Comparison of ENCODE assay signal across 14 mouse cellular contexts in the genomic region with DNA sequence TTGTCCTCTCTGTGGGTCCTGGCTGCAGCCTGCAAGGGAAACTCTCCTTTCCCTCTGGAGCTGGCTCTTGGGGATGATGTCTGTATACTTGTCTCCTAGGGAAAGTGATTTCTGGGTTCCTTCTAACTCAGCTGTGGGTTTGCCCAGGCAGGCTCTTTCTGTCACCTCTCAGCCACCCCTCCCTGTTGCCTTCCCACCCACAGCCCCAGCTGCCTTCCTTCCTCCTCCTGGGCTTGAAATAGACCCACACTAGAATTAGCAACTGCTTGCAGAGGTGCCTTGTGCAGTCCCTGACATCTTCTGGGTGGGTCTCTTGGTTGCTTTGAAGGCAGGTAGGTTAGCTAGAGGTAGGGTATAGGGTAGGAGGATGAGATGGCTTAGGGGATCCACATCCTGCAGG.
DNase-seq lines count a peak whose midpoint lies in the region; ATAC-seq lines count a peak whose summit lies in the region.
"Had no signal": no experiment of that assay in that cellular context is flagged by ENCODE, and none has a peak within 500 bp of the region (broad histone marks: within the 10 kb centered on the region; RNA-seq: fewer than 3 reads in every experiment).

No protein-coding gene starts in this region.

- intact Hi-C loops in left cerebral cortex, postnatal 14 days (cut with DNase I) = no loop called here

- peak; percentile 58 to 78; a peak in 3 of 4 replicates for ATAC-seq in hematopoietic stem cell, adult 5-6 weeks (replicated peaks in 1 of 2; ENCODE audit: insufficient read depth in 1 of 2, low FRiP score in 2 of 2, low TSS enrichment in 1 of 2, low read depth in 1 of 2, poor library complexity in 2 of 2, severe bottlenecking in 2 of 2)
- ATAC-seq: liver, postnatal 0 days; midbrain, embryonic 16.5 days; Patski had no signal

- peak; percentile 65 for DNase-seq in layer of hippocampus, adult 11-12 months (ENCODE audit: low spot score)
- no peak for DNase-seq in layer of hippocampus, postnatal 10 days (ENCODE audit: low spot score in 2 of 2)
- peak; percentile 75 to 77 for DNase-seq in left cerebral cortex, postnatal 14 days (ENCODE audit: low spot score in 2 of 2)
- DNase-seq in telencephalon, adult 2 months (ENCODE audit: low read depth, low spot score) = peak; percentile 91
- DNase-seq in kidney, postnatal 4 days = no peak
- no peak for DNase-seq in heart, adult 11 months
- DNase-seq in adrenal gland, adult 18-20 months (ENCODE audit: low spot score in 2 of 2) = no peak
- DNase-seq: cerebellum, postnatal 10 days; gastrocnemius, adult 2 months; heart, postnatal 4 days; liver, postnatal 0 days had no signal

Comparison
In these comparisons a context has a peak if more than half of its experiments do, and no peak if none do; other contexts are left out.
1. DNase-seq: peak in layer of hippocampus, adult 11-12 months (single experiment), left cerebral cortex, postnatal 14 days (2 of 2) and telencephalon, adult 2 months (single experiment); none in layer of hippocampus, postnatal 10 days (0 of 2), kidney, postnatal 4 days (0 of 2), heart, adult 11 months (single experiment) and adrenal gland, adult 18-20 months (0 of 2).